Mouse (Mus musculus): ENCODE measurements around the gene Hbs1l. TPM values are rescaled to one million over a fixed set of nuclear protein-coding genes. Genes with fewer than 3 reads are reported as not detected.

Gene Hbs1l
- polyA plus RNA-seq, 1 experiment from 2014 or later: 42.2 TPM

GRCm38 (mm10) chr10:21301822-21302221, 6.0 kb downstream of the Hbs1l start:
- no peak overlapping the region for H3K9ac ChIP-seq (replicated peaks; ENCODE audit: low read depth)
- ATAC-seq: no peak
- no peaks in the 10 kb centered on the region for H3K9me3 ChIP-seq (ENCODE audit: low read length)
- H3K27ac ChIP-seq (ENCODE audit: low read length): no peak overlapping the region
- peaks cover 5% of the 10 kb centered on the region for H3K4me1 ChIP-seq (ENCODE audit: insufficient read depth, low read depth, low read length)
- no peak for DNase-seq (ENCODE audit: low spot score)
- 89% methylated on average over 7 of the region's 7 CpGs for WGBS
- 0 out of 2 replicates have a peak, but pooled peaks cover 11% of the 10 kb centered on the region for H3K36me3 ChIP-seq (ENCODE audit: insufficient read depth, low read length)
- H3K27me3 ChIP-seq (replicated peaks; ENCODE audit: insufficient read depth, low read length): no peaks in the 10 kb centered on the region
- H3K4me3 ChIP-seq (ENCODE audit: low read depth, low read length): no peak overlapping the region
- TF ChIP-seq CTCF (IDR thresholded peaks at IDR 0.05) (no peak), EP300 (IDR thresholded peaks at IDR 0.05) (no peak)
- no peak overlapping the region for H3K4me2 ChIP-seq (replicated peaks; ENCODE audit: low read depth, low read length)

- no peak for TF ChIP-seq CTCF (IDR thresholded peaks at IDR 0.05)
- TF ChIP-seq EP300 (IDR thresholded peaks at IDR 0.05): no peak
- no peaks in the 10 kb centered on the region for H3K4me1 ChIP-seq (ENCODE audit: insufficient read depth, low read depth, low read length)
- no peak overlapping the region for H3K9ac ChIP-seq (replicated peaks; ENCODE audit: low read depth)
- H3K9me3 ChIP-seq (ENCODE audit: low read length): no peaks in the 10 kb centered on the region
- no peaks in the 10 kb centered on the region for H3K27me3 ChIP-seq (replicated peaks; ENCODE audit: insufficient read depth, low read length)
- ATAC-seq (no peak), DNase-seq (ENCODE audit: low spot score) (no peak)
- no peak overlapping the region for H3K4me2 ChIP-seq (replicated peaks; ENCODE audit: low read depth, low read length)
- 51% methylated on average over 11 of the region's 11 CpGs for WGBS
- no peak overlapping the region for H3K27ac ChIP-seq (ENCODE audit: low read length)
- H3K4me3 ChIP-seq (ENCODE audit: low read depth, low read length): no peak overlapping the region
- H3K36me3 ChIP-seq (ENCODE audit: insufficient read depth, low read length): 0 out of 2 replicates have a peak, but pooled peaks cover 11% of the 10 kb centered on the region
Observed at GRCm38 (mm10) chr10:21304672-21305632, 9.2 kb downstream of the Hbs1l start.

- no peaks in the 10 kb centered on the region for H3K27me3 ChIP-seq (replicated peaks; ENCODE audit: insufficient read depth, low read length)
- ATAC-seq: no peak
- H3K4me1 ChIP-seq (ENCODE audit: insufficient read depth, low read depth, low read length): no peaks in the 10 kb centered on the region
- no peak overlapping the region for H3K4me3 ChIP-seq (ENCODE audit: low read depth, low read length)
- no peak overlapping the region for H3K4me2 ChIP-seq (replicated peaks; ENCODE audit: low read depth, low read length)
- no peak overlapping the region for H3K27ac ChIP-seq (ENCODE audit: low read length)
- no peak overlapping the region for H3K9ac ChIP-seq (replicated peaks; ENCODE audit: low read depth)
- 74% methylated on average over 4 of the region's 4 CpGs for WGBS
- H3K36me3 ChIP-seq (ENCODE audit: insufficient read depth, low read length): peaks cover 5% of the 10 kb centered on the region
- no peaks in the 10 kb centered on the region for H3K9me3 ChIP-seq (ENCODE audit: low read length)
- no peak for TF ChIP-seq EP300 (IDR thresholded peaks at IDR 0.05)
- no peak for TF ChIP-seq CTCF (IDR thresholded peaks at IDR 0.05)
- DNase-seq (ENCODE audit: low spot score): no peak
Observed at GRCm38 (mm10) chr10:21313732-21314131, 18.0 kb downstream of the Hbs1l start.

- Histone ChIP-seq H3K36me3 (ENCODE audit: insufficient read depth, low read length) (peaks cover 5% of the 10 kb centered on the region), H3K9me3 (ENCODE audit: low read length) (no peaks in the 10 kb centered on the region), H3K4me1 (ENCODE audit: insufficient read depth, low read depth, low read length) (no peaks in the 10 kb centered on the region), H3K4me2 (replicated peaks; ENCODE audit: low read depth, low read length) (no peak overlapping the region), H3K4me3 (ENCODE audit: low read depth, low read length) (no peak overlapping the region), H3K27ac (ENCODE audit: low read length) (no peak overlapping the region), H3K9ac (replicated peaks; ENCODE audit: low read depth) (no peak overlapping the region), H3K27me3 (replicated peaks; ENCODE audit: insufficient read depth, low read length) (no peaks in the 10 kb centered on the region)
- no peak for DNase-seq (ENCODE audit: low spot score)
- ATAC-seq: no peak
- 100% methylated on average over 1 of the region's 1 CpGs for WGBS
- TF ChIP-seq EP300 (IDR thresholded peaks at IDR 0.05) (no peak), CTCF (IDR thresholded peaks at IDR 0.05) (no peak)
Observed at GRCm38 (mm10) chr10:21316123-21316522, 20.3 kb downstream of the Hbs1l start.

- ATAC-seq (no peak), DNase-seq (ENCODE audit: low spot score) (no peak)
- Histone ChIP-seq H3K9me3 (ENCODE audit: low read length) (no peaks in the 10 kb centered on the region), H3K9ac (replicated peaks; ENCODE audit: low read depth) (no peak overlapping the region), H3K27me3 (replicated peaks; ENCODE audit: insufficient read depth, low read length) (no peaks in the 10 kb centered on the region), H3K4me2 (replicated peaks; ENCODE audit: low read depth, low read length) (no peak overlapping the region), H3K4me1 (ENCODE audit: insufficient read depth, low read depth, low read length) (no peaks in the 10 kb centered on the region), H3K4me3 (ENCODE audit: low read depth, low read length) (no peak overlapping the region), H3K36me3 (ENCODE audit: insufficient read depth, low read length) (peaks cover 5% of the 10 kb centered on the region), H3K27ac (ENCODE audit: low read length) (no peak overlapping the region)
- TF ChIP-seq CTCF (IDR thresholded peaks at IDR 0.05): no peak
- TF ChIP-seq EP300 (IDR thresholded peaks at IDR 0.05): no peak
- 94% methylated on average over 4 of the region's 4 CpGs for WGBS
Observed at GRCm38 (mm10) chr10:21318250-21318649, 22.5 kb downstream of the Hbs1l start.

GRCm38 (mm10) chr10:21318996-21319395, 23.2 kb downstream of the Hbs1l start:
- Histone ChIP-seq H3K36me3 (ENCODE audit: insufficient read depth, low read length) (peaks cover 5% of the 10 kb centered on the region), H3K9me3 (ENCODE audit: low read length) (no peaks in the 10 kb centered on the region), H3K4me3 (ENCODE audit: low read depth, low read length) (no peak overlapping the region), H3K27ac (ENCODE audit: low read length) (no peak overlapping the region), H3K4me2 (replicated peaks; ENCODE audit: low read depth, low read length) (no peak overlapping the region), H3K27me3 (replicated peaks; ENCODE audit: insufficient read depth, low read length) (no peaks in the 10 kb centered on the region), H3K4me1 (ENCODE audit: insufficient read depth, low read depth, low read length) (no peaks in the 10 kb centered on the region), H3K9ac (replicated peaks; ENCODE audit: low read depth) (no peak overlapping the region)
- DNase-seq (ENCODE audit: low spot score) (no peak), ATAC-seq (no peak)
- TF ChIP-seq EP300 (IDR thresholded peaks at IDR 0.05) (no peak), CTCF (IDR thresholded peaks at IDR 0.05) (no peak)
- WGBS: 87% methylated on average over 1 of the region's 1 CpGs
